Mouse (Mus musculus) cerebellum, postnatal 36 days (tissue): ENCODE measurements at regions not wholly inside any gene's neighbourhood (a gene's known extent, or its start where the extent isn't known, plus 50 kb on each side); places are given as distances from the start of the nearest gene placed in this dataset.
"Not testable (repeated sequence)": the region's sequence is repeated elsewhere in the genome, so short reads cannot be mapped to it uniquely, and the experiment has no call there.

ENCODE experiments used
- DNase-seq, 2 experiments: peaks; one replicate each; pipeline ENCODE4 v3.0.0; 2021 to 2022; ENCODE audit warnings: mixed read lengths in 2 of 2

DNA sequence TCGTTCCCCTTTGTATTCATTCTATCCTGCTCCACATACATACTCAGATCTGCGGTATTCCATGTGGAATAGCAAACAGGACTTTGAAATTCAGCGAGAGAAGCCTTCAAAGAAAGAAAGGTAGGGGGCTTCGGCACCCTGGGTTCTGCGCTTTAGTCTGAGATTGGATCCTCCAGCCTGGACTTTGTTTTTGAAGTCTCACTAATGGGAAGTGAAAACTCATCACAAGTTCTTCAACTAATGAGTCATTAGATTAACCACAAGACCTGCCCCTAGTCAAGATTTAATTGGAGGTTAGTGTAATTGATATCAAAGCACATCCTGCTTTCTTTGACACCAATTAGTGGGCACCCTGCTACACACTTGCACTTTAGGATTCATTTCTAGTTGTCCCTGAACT lies 492.5 kb upstream of the Zfp960 start:
- DNase-seq: no peak

DNA sequence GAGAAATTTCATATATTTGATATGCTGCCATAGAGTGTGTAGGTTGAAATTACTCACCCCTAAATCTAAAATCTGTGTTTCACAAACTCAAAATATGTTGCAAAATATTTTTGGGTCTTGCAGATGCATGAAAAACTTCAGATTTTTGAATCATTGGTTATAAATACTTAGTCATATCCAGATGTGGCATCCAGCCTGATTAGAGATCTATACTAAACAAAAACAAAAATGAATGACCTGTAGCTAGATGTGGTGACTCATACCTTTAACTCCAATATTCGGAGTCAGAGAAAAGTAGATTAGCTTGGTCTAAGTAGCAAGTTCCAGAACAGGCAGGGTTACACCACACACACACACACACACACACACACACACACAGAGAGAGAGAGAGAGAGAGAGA lies 475.1 kb upstream of the Zfp960 start:
- no peak for DNase-seq

DNA sequence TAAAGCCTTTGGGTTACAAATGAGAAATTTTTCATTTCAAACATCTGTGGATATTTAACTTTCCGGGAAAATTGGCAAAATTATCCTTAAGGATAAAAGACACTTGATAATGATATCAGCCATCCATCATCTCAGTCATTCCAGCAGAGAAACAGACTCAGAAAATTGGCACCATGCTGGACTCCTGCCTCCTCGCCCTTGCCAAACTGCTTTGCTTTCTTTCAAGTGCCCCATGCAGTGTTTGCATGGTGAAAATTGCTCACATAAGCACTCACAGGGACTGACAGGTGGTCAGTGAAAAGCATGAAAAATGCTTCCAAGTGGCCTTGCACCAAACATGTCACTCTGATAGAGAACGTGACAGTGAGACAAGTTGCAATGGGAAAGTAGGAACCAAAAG lies 464.2 kb upstream of the Zfp960 start:
- no peak for DNase-seq

DNA sequence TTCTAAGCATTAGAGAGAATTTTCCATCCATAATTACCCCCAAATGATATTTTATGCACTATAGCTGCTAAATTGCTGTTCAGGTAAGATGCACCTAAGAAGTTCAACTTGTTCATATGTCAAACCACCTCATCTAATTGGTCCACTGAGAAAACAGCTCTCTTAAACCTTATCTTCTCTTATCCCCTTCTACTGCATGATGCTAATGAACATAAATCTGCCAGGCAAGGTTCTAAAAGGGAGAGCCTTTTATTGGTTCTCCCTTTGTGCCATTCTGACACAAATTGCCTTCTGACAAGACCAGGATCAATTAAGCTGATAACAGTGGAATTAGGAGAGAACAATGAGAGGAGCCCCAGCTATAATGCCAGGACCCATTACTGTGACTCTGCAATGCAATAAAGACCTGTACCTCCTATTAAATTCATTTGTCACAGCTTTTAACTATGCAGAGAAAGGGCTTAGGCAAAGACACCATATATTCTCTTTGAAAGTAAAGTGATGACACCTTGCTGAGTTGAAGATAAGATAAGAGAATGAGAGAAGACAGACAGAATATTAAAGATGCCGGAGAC lies 451.4 kb upstream of the Zfp960 start:
- DNase-seq: no peak

DNA sequence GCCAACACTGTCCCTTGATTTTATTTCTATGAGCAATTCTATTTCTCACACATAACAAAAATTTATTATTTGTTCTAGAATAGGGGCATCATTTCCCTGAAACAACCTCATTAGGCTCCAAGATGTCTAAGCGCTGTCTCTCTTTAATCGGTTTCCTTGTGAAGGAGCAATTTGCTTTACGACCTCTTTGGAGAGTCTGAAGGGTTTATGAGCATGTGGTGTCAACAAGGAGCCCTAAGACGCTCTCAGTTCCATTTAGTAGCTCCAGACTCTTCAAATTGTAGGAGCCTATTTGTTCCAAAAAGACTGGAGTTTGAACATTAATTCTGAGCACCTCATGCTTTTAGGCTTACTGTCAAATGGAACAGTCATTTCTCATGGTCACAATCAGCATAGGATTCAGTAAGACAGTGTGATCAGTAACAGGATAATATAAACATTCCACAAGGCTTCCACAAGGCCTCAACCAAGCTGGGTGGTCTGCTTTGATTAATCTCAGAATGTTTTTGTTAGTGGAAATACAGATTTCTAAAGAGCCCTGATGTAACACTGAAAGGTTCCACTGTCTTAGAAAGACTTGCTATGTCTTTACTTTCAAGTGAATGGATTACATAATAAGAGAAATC lies 441.9 kb upstream of the Zfp960 start:
- DNase-seq: no peak

DNA sequence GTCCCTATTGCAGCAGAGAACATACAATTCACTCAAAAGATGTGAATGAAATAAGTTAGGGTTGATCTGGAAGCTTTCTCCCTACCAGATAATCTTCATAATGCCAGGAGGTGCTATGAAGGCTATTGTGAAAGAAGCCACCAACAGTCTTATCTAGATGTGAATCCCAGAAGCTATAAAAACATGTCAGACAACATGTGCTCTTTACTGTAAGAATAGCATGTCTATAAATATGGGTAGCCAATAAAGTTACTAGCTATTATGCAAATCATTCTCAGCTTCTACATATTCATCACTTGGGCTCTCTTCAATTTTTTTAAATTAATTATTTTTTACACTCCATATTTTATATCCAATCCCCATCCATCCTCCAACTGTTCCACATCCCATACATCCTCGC lies 434.1 kb upstream of the Zfp960 start:
- DNase-seq: no peak

DNA sequence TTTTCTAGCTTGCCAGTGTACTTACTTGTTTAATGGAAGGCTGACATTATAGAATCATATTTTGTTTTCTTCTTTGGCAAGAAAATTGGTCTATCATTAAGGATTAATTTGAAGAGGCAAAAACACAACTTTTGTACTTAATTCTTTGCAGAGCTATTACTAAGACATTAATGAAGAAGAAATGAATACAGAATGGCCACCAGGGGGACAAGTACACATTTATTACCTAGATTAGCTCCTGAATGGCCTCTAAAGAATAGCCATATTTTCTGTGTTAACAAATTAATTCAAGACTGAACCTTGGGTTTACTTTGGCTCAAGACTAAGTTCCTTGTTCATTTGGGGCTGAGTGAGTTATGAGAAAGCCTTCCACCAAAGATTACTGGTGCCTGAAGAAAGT lies 430.5 kb upstream of the Zfp960 start:
- no peak for DNase-seq

DNA sequence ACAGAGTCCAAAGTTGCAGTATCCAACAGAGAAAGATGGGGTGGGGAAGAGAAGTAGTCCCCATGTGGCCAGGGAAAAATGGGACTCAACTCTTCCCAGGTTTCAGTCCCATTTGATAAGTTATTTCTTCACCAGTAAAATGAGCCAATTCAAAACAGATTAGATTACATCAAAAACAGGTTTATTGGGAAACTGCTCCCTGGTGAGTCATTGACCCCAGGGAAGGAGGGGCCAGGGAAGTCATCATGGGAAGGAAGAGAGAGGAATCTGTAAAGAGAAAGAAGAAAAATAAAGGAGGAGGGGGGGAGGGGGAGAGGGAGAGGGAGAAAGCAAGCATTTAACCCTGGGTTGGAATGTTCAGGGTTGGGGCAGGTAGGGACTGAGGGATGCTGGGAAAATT lies 426.4 kb upstream of the Zfp960 start:
- DNase-seq: no peak

DNA sequence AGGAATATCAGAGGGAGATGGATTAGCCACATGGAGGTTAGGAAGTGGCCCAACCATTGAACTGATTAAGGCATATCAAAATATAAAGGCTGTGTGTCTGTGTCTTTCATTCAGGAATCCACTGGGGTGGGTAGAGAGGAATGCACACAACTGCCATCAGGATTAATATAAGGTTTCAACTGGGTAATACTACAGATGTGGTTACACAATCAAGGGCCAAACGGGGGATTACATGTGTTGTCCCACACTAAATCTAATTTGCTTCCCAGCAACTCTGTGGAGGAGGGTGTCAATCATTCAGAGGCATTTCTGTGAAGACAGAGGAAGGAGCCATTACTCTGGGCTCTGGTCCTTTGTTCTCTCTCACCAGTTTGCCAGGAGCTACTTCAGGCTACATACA lies 416.0 kb upstream of the Zfp960 start:
- no peak for DNase-seq

DNA sequence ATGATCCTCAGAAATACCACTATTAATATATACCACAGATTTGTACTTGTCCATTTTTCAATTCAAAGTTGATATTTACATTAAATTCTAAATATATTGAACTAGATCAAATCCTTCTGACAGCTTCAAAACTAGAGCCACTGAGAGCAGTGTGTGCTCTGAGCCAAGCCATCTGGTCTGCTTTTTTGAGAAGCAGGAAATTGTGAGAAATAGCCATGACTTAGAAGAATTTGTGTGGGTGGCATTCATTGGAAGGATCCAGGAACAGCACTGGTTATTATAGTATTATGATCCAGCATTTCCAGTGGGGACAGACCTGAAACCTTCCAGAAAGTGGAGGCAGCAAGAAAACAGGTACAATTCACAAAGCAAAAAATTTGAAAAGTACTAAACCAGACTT lies 398.7 kb upstream of the Zfp960 start:
- DNase-seq: peak in 1 of 2 experiments; percentile 3

DNA sequence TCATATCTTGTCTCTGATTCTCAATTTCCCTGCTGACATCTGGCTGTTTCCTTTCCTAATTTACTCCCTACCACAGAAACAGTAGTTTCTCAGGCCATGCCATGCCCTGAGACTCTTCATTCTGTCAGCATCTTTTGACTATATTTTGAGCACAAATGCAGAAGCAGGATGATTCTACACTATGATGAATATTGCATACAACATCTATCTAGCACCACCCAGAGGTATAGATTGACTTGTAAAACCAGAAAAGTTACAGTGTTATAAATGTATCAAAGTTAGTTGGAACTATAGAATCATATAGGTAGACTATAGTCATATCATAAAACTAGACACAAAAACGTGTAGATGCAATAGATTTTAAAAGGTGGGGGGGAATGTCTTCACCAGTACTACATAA lies 396.3 kb upstream of the Zfp960 start:
- DNase-seq: no peak

DNA sequence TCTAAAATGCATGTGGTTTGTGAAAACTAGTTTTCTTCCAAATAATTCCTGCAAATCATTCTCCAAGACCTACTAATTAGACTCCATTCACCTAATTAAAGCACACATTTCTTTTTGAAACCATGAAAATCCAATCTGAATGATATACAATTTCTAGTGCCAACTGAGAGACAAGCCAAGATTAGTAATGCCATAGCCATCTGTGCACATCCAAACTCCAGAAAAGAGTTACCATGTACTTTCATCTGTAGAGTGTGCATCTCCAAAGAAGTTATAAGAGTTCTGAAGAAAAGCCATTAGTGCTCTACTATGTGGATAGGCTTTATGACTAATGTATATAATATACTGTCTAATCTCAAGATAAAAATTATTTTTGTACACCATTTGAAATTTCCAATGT lies 359.7 kb upstream of the Zfp960 start:
- no peak for DNase-seq

DNA sequence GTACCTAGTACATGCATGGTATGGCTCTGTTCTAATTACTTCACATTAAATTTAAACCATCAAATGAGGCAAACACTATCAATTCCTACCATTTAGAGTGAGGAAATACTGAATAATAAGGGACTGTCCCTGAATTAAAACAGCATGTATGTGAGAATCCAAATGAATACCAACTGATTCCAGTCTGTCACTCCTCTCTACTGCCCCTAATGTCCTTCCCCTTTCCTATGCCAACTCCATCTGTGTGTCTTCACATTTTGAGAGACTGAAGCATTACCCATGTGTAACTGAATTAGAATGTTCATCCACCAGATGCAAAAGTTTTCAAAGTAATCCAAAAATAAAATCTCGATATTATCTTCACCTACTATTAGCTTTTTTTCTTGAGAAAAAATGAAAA lies 358.0 kb upstream of the Zfp960 start:
- no peak for DNase-seq

DNA sequence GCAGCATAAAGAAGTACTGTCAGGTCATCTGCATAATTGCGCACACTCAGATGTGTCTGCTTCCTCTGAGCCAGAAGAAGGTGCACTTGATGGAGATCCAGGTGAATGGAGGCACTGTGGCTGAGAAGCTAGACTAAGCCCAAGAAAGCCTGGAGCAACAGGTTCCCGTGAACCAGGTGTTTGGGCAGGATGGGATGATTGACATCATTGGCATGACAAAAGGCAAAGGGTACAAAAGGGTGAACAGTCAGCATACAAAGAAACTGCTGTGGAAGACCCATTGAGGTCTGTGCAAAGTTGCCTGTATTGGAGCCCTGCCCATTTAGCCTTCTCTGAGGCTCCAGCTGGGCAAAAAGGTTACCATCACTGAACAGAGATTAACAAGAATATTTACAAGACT lies 337.0 kb upstream of the Zfp960 start:
- DNase-seq: no peak

DNA sequence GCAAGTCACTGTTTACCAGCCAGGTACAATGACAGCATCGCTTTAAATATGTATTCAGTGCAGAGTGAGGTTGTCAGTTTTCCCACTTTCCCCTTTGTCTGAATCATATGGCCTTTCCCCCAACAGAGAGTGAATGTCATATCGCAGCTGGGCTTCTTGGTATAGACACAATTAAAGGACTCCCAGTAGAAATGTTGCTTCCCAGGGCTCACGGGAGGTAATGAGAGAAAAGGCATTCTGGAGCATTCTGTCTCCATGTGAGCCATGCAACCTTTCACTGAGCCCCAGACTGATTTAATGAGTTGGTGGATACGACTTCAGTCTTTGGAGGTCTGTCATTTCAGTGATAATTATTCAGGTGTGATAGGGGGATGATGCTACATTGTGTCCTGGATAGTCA lies 310.8 kb upstream of the Zfp960 start:
- DNase-seq: no peak

DNA sequence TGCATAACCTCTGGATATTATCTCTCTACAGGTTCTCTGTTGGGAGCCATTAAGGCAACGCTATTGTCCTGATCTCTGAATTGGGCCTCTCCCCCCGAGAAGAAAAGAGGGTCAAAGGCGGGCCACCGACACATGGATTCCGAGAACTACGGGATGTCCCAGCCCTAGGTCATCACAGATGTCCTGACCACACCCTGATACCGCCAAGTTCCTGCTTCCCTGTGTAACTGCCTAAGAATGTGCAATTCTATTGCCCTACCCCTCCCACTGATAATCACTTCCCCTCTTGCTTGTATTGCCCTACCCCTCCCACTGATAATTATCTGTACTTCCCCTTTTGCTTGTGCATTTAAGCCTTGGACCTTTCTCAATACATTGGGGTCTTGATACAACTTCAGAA lies 293.3 kb upstream of the Zfp960 start:
- DNase-seq: not testable (repeated sequence)

DNA sequence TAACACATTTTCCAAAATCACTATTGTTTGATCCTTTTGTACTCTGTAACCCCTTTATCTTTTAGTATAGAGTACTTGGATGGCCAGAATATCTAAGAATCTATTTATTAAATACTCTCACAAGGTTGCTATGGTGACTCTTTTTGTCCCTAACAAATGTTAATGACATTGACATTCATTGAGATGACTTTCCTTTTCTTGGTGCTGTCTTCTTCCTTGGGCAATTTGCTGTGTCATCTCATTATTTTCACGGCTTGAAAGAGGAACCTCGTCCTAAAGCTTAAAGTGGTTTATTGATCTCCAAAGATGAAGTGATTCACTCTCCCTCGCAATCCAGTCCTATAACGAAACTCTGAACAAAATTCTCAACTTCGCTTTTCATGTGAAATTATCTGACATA lies 265.6 kb upstream of the Zfp960 start:
- no peak for DNase-seq

DNA sequence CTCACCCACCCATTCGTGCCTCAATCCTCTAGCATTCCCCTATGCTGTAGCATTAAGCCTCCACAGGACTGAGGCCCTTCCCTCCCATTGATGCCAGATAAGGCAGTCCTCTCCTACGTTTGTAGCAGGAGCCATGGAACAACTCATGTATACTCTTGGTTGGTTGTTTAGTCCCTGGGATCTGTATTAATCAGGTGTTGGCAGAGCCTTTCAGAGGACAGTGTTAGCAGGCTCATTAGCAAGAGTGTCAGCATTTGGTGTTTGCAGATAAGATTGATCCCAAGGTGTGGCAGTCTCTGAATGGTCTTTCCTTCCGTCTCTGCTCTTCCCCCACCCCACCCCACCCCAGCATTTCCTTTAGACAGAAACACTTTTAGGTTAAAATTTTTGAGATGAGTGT lies 258.9 kb upstream of the Zfp960 start:
- no peak for DNase-seq

DNA sequence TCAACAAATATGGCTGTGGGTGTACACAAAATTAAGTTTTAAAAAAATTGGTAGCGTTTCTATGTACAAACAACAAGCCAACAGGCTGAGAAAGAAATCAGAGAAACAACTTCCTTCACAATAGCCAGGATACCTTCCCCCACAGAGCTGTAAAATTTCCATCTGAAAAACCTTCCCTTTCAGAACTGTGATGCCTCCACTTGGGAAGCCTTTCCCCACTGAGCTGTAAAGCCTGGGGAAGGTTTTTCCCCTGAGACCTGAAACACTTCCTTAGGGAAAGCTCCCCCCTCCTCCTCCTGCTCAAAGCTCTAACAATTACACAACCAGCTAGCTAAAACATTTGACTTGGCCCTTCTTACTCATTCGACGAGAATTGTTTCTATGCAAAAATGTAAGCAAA lies 245.5 kb upstream of the Zfp960 start:
- DNase-seq: no peak

DNA sequence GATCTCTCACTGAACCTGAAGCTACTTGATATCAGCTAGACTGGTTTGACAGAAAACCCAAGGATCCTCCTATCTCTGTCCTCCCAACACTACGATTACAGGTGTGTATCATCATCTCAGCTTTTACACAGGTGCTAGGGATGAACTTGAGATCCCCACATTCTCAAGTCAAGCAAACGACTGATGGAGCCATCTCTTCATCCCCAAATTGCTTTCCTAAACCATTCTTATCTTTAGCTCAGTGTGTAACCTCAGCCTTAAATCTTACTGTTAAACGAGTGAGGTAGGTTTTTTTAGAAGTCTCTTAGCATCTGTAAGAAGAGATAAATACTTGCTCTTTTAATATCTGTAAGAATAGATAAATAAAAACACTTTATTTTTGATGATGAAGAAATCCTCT lies 242.2 kb upstream of the Zfp960 start:
- DNase-seq: no peak

DNA sequence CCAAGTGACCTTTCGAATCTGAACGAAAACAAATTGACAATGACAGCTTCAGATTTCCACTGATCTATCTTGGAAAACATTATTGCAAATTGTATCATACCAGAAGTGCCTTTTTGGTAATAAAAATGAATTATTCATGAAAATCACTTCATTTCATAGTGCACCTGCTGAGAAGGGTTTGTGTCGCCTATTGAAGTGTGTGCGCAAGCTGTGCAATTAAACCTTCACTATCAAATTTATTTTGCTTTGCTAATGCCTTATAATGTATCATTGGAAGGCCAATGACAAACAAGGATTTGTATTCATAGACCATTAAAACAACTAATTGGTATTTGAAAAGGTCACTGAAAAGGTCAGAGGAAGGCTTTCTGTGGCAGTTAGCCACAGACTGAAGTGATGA lies 224.8 kb upstream of the Zfp960 start:
- no peak for DNase-seq

DNA sequence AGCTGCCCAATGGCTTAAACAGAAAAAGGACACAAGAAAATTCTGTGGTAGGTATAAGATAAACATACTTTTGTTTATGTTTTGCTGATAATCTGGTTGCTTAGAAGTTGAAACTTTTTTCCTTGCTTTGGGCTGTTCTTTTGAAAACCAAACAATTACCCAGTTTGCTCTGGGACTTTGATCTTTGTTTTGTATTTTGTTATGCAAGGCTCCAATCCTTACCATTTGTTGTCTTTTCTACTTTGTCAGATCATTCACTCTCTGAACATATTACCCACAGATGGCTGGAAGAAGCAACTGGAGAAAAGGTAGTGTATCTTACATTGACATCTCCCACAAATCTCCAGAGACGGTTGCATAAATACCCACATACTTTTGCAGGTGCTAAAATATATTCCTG lies 203.1 kb upstream of the Zfp960 start:
- DNase-seq: no peak

DNA sequence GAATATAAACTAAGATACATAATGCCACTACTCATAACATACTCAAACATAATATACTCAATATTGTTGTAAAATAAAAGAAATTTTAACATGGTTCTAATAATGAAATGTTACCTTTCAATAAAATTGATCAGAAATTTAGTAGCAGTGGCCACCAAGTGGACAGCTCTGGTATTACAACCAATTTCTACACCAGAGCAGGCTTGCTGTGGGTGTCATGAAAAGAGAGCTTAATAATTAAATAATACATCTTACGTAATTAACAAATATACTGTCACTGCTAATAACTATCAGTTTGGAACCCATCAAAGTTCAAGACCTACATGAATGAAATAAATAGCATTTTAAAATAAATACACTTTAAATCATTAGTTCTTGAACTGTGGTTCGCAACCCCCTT lies 163.1 kb upstream of the Zfp960 start:
- DNase-seq: peak; percentile 18 to 58

DNA sequence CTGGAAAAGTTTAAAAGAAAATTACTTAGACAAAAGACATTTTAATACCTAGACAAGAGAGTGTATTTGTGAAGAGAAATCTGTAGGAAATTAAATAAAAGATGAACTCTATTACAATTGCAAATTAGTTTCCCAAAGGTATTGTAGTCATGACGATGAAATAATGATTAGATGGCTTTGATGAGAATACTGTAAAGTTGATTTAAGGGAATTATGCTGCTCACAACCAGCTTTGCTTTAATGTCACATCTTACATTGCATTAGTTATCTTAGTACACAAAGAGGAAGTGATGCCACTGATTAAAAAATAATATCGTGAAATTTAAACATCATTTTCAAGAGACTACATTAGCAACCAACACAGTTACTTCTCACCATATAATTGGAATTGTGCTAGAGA lies 145.7 kb upstream of the Zfp960 start:
- no peak for DNase-seq

DNA sequence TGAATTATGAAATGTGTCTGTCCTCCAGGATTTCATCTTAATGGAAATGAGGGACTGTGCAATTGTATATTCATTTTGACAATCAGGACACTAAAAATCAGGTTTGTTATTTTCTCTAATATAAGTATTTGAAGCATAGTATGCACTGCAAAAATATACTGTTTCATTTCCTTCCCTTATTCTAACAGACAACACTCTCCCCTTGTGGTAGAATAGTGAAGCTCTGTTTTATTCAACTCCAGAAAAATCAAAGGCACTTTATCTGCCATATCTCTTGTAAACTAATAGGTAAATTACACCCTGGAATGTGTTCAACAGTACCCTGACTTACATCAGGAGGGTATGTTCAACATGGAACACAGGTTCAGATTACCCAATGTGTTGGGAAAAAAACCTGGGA lies 137.7 kb upstream of the Zfp960 start:
- no peak for DNase-seq
